Mouse (Mus musculus): Measurements from ENCODE around the gene Adamts2. TPM values are rescaled to one million over a fixed set of nuclear protein-coding genes. Genes with fewer than 3 reads are reported as not detected.

Adamts2 gene
- polyA plus RNA-seq, 1 experiment from 2014 or later: 3.4 TPM

DNA sequence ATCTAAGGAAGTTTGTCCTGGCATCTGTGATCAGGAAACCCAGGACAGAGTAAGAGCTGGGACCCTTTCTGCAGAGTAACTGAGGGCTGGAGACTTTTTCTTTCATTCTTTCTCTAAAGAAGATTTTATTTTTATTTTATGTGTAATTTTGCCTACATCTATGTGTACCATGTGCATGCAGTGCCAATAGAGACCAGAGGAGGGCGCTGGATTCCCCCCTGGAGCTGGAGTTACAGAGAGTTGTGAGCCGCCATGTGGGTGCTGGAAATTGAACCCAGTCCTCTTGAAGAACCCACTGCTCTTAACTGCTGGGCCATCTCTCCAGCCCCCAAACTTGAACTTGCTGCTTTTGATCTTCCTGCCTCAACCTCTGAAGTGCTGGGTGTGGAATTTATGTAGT lies 2.7 kb upstream of the Adamts2 start:
- no peak overlapping the region for H3K4me3 ChIP-seq
- H3K9me3 ChIP-seq: no peaks in the 10 kb centered on the region
- H3K36me3 ChIP-seq: no peaks in the 10 kb centered on the region
- H3K4me1 ChIP-seq (replicated peaks): peaks cover 22% of the 10 kb centered on the region
- H3K27ac ChIP-seq: no peak overlapping the region
- H3K4me2 ChIP-seq: no peak overlapping the region
- 60% methylated on average over 2 of the region's 2 CpGs for WGBS
- peaks cover 55% of the 10 kb centered on the region for H3K27me3 ChIP-seq
- ATAC-seq (ENCODE audit: low FRiP score): no peak
- no peak overlapping the region for H3K9ac ChIP-seq

DNA sequence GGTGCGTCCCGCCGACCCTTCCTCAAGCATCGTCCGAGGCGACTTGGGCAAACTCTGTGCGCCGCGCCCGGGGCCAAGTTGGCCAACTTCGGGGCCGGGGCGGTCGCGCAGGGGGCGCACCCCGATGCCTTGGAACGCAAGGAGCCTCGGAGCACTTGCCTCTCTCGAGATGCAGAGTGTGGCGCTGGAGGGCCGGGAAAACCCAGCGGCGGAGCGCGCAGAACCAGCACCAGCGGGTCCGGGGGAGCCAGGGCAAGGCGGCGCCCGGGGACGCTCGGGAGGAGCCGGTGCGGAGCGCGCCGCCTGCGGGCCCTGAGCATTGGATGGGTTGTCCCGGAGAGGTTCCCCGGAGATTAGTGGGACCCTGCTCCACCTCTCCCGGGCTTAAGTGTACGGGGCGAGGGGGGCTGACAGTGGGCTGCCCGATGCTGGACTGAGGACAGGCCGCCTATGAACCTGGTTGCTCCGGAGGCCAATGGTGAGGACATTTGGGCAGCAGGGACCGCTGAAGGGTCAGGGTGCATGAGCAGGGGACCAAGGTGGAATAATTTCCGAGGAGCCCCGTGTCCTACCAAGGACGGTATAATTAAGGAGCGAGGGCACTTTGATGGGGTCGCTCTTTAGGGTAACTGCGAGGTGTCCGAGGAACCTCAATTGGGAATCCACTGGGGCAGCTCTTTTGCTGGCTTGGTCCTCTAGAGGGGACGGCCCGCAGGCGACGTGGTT lies 635 bp downstream of the Adamts2 start:
- ATAC-seq (ENCODE audit: low FRiP score): peak; percentile 49
- Histone ChIP-seq H3K4me1 (replicated peaks) (peaks cover 22% of the 10 kb centered on the region), H3K27me3 (peaks cover 84% of the 10 kb centered on the region), H3K4me2 (peak overlapping the region; percentile 99), H3K27ac (no peak overlapping the region), H3K9ac (peak overlapping the region; percentile 75), H3K9me3 (no peaks in the 10 kb centered on the region), H3K4me3 (peak overlapping the region; percentile 63), H3K36me3 (no peaks in the 10 kb centered on the region)
- under 1% methylated on average over 59 of the region's 59 CpGs for WGBS

DNA sequence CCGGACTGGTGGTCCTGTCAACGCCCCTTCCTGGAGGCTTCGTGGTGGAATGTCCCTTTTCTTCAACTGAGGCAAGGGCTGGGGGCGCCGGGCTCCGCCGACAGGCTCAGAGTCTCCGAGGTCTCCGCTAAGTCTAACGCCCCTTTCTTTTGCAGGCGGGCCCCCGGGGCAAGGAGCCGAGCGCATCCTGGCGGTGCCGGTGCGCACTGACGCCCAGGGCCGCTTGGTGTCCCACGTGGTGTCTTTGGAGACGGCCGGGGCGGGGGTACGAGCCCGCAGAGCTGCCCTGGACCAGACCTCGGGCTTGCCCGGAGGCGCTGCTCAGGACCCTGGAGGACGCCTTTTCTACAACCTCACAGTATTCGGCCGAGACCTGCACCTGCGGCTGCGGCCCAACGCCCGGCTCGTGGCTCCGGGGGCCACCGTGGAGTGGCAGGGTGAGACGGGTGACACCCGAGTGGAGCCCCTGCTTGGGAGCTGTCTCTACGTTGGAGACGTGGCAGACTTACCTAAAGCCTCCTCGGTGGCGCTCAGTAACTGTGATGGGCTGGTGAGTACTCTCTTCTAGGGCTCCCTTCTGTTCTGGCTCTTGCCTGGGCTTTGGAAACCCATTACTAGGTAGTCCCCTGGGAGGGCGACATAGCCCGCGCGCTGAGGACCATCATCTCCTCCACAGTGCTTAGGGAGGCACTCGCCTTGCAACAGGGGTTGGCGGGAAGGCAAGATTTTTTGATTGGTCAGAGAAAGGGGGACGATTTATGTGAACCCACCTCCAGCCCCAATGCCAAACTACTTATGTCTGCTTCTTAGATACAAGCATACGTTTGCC lies 1.4 kb downstream of the Adamts2 start:
- 1% methylated on average over 52 of the region's 52 CpGs for WGBS
- Histone ChIP-seq H3K4me2 (peak overlapping the region; percentile 99), H3K4me3 (peak overlapping the region; percentile 63), H3K27me3 (peaks cover 84% of the 10 kb centered on the region), H3K9me3 (no peaks in the 10 kb centered on the region), H3K36me3 (no peaks in the 10 kb centered on the region), H3K9ac (peak overlapping the region; percentile 75), H3K4me1 (replicated peaks) (peaks cover 22% of the 10 kb centered on the region), H3K27ac (no peak overlapping the region)
- ATAC-seq (ENCODE audit: low FRiP score): peak; percentile 47

DNA sequence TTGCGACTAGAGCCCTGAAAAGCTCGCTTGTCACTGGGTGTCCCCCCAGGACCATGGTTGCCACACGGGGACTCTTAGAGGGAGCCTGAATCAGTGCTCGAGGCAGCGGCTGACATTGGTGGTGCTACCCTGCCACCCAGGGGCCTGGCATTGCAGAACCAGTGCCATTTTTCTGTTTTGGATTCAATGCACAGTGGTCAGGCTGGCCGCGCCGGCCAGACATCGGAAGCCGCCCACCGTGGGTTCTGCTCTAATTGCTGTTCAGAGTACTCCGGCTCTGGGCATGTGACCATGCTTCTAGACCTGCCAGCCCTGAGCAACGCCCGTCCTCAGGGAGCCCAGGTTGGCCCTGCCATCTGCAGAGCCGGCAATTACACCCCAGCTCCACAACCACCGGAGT lies 2.5 kb downstream of the Adamts2 start:
- Histone ChIP-seq H3K4me2 (peak overlapping the region; percentile 99; the same call in 1 of the 2 replicates), H3K9me3 (no peaks in the 10 kb centered on the region), H3K4me3 (no peak overlapping the region; the same call in 1 of the 2 replicates), H3K4me1 (replicated peaks) (peaks cover 22% of the 10 kb centered on the region), H3K36me3 (no peaks in the 10 kb centered on the region), H3K9ac (no peak overlapping the region), H3K27ac (no peak overlapping the region), H3K27me3 (peaks cover 76% of the 10 kb centered on the region)
- no peak for ATAC-seq (ENCODE audit: low FRiP score)
- WGBS: 69% methylated on average over 16 of the region's 16 CpGs

DNA sequence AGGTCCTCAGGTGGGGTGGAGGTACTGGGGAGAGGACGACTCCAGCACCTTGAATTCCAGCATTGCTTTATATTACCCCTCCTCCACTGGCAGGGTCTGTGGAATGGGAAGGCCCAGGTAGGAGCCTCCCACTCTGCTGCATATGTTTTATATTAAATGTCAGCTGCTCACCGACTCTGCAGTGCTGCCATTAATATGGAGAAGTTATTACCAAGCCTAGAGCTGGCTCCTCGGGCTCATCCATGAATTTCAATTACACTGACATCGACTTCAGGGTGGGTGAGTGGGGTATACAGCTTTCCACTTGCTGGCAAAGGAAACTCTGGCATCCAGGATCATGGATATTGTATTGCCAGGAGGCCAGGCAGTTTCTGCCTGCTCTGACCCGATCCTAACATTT lies 9.3 kb downstream of the Adamts2 start:
- Histone ChIP-seq H3K4me2 (no peak overlapping the region), H3K27me3 (peaks cover 10% of the 10 kb centered on the region; the same call in 1 of the 2 replicates), H3K4me1 (replicated peaks) (peaks cover 10% of the 10 kb centered on the region), H3K9me3 (no peaks in the 10 kb centered on the region), H3K36me3 (no peaks in the 10 kb centered on the region), H3K4me3 (no peak overlapping the region), H3K9ac (no peak overlapping the region), H3K27ac (no peak overlapping the region)
- peak; percentile 66; the same call in 1 of the 2 replicates for ATAC-seq (ENCODE audit: low FRiP score)
- 49% methylated on average over 5 of the region's 5 CpGs for WGBS

DNA sequence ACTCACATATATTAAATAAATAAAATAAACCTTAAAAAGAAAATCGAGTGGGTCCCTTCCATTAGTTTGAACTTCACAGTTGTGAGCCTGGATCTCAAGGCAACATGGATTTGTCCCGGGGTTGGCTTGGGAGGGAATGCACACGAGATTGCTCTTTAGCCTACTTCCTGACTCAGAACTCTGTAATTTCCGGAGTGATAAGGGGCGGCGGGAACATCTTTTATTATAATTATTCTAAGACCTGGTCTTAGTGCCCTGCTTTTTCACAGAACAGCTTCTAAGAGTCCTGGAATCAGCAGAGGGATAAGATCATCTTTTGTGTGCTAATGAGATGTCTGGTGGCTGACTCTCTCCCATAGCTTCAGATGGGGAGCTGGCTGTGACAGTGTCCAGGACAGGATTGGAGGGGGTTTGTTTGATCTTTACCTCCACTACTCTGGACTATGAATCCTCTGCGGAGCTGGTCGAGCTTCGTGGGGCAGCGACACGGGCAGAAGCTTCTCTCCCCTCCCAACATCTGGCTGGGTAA lies 15.2 kb downstream of the Adamts2 start:
- Histone ChIP-seq H3K9ac (no peak overlapping the region), H3K36me3 (no peaks in the 10 kb centered on the region), H3K27ac (no peak overlapping the region), H3K4me2 (no peak overlapping the region), H3K9me3 (no peaks in the 10 kb centered on the region), H3K27me3 (no peaks in the 10 kb centered on the region), H3K4me1 (replicated peaks) (peaks cover 2% of the 10 kb centered on the region; the same call in 1 of the 2 replicates), H3K4me3 (no peak overlapping the region)
- no peak for ATAC-seq (ENCODE audit: low FRiP score)
- 91% methylated on average over 11 of the region's 11 CpGs for WGBS

DNA sequence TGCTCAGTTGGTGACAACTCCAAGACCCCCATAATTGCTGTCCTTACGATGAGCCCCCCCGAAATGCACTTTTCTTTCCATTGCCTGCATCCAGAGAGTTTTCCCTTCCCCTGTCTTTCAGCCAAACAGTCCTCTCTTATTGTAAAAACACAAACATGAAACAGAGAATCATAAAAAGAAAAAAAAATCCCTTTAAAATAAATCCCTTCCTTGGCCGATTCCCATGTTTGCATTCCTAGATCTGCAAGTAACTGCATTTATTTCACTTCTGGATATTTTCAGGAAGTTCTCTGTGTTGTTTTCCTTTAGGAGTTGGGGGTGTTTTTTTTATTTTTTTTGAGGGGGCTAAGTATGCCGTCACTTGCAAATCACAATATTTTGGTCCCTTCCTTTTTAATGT lies 19.0 kb downstream of the Adamts2 start:
- no peaks in the 10 kb centered on the region for H3K9me3 ChIP-seq
- no peaks in the 10 kb centered on the region for H3K36me3 ChIP-seq
- H3K9ac ChIP-seq: no peak overlapping the region
- H3K27ac ChIP-seq: no peak overlapping the region
- no peak for ATAC-seq (ENCODE audit: low FRiP score)
- H3K27me3 ChIP-seq: no peaks in the 10 kb centered on the region
- H3K4me2 ChIP-seq: no peak overlapping the region
- 87% methylated on average over 4 of the region's 4 CpGs for WGBS
- peaks cover 17% of the 10 kb centered on the region for H3K4me1 ChIP-seq (replicated peaks)
- H3K4me3 ChIP-seq: no peak overlapping the region

DNA sequence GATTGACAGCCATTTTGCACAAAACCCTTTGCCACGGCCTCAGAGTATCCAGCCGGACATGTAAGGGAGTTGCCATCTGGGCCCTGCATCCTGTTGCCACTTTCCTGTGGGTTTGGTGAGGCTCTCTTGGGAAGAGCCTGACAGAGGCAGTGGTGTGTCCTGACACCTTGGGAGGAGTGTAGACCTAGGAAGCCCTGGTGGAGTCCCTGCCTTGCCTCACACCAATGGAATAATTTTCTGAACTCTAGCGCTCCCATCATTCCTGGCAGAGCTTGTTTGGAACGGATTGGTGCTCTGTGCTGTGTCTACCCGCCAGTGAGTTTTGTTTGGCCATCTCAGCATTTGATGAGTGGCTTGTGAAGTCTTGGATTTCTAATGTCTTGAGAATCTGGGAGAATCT lies 19.5 kb downstream of the Adamts2 start:
- Histone ChIP-seq H3K27me3 (no peaks in the 10 kb centered on the region), H3K9me3 (no peaks in the 10 kb centered on the region), H3K4me3 (no peak overlapping the region), H3K4me2 (no peak overlapping the region), H3K36me3 (no peaks in the 10 kb centered on the region), H3K27ac (no peak overlapping the region), H3K9ac (no peak overlapping the region), H3K4me1 (replicated peaks) (peaks cover 17% of the 10 kb centered on the region)
- no peak for ATAC-seq (ENCODE audit: low FRiP score)
- 83% methylated on average over 5 of the region's 5 CpGs for WGBS

DNA sequence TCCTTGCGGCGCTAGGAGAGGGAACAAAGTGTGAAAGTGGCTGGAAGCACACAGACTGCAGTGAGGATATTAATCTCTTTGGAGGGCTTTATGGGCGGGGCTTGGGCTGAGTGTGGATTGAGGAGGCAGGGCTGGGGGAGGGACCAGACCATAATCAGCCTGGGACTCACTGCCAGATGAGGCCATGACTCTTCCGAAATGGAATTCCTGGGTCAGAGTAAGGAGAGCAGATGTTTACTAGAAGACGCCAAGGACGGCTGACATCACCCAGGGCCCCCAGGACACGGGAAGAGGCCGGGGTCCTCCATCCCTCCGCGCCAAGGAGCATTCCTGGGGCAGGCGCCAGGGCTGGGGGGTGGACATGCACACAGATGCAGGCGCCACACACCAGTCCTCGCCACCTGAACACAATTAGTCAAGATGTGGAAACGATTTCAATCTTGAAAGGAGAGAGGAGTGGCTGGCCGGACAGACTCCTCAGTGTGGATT lies 20.4 kb downstream of the Adamts2 start:
- Histone ChIP-seq H3K27me3 (no peaks in the 10 kb centered on the region), H3K4me1 (replicated peaks) (peaks cover 17% of the 10 kb centered on the region), H3K27ac (no peak overlapping the region), H3K4me3 (no peak overlapping the region), H3K9me3 (no peaks in the 10 kb centered on the region), H3K4me2 (no peak overlapping the region), H3K36me3 (no peaks in the 10 kb centered on the region), H3K9ac (no peak overlapping the region)
- ATAC-seq (ENCODE audit: low FRiP score): no peak
- 47% methylated on average over 15 of the region's 15 CpGs for WGBS

DNA sequence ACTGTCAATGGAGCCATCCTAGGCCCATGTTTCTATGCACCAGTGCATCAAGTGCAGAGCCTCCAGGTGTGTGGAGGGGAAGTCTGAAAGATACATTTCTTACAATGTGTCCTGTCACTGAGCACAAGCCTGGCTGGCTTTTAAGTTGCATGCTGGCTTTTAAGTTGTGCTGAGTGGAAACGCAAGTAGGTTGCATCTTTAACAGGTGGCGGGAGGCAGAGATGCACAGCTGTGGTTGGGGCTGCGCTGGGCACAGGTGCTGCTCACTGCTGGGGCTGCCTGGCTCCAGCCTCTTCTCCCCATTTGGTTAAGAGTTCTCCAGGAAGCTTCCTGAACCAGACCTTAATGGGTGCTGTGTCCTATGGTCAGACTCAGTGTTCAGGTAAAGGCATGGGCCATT lies 21.9 kb downstream of the Adamts2 start:
- no peak for ATAC-seq (ENCODE audit: low FRiP score)
- Histone ChIP-seq H3K27me3 (no peaks in the 10 kb centered on the region), H3K36me3 (no peaks in the 10 kb centered on the region), H3K4me2 (no peak overlapping the region), H3K27ac (no peak overlapping the region), H3K4me1 (replicated peaks) (peaks cover 17% of the 10 kb centered on the region), H3K9ac (no peak overlapping the region), H3K4me3 (no peak overlapping the region), H3K9me3 (no peaks in the 10 kb centered on the region)
- 94% methylated on average over 3 of the region's 3 CpGs for whole genome bisulfite sequencing

DNA sequence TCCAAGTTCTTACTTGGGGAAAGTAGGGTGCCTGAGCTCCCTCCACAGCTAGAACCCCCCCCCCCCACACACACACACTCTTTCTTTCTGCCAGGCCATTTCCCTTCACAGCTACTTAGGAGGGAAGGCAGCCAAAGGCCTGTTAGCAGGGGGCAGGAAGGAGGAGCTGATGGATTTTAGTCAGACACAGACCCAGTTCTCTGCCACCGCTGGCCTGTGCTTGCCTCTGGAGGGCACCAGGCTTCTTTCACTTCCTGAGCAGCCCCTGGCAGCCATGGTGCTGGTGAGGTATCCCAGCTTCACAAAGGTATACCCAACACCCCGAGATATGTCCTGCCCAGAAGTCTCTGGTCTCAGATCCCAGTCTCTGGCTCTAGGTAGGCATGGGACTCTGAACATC lies 22.4 kb downstream of the Adamts2 start:
- no peaks in the 10 kb centered on the region for H3K27me3 ChIP-seq
- peaks cover 20% of the 10 kb centered on the region for H3K4me1 ChIP-seq (replicated peaks)
- no peaks in the 10 kb centered on the region for H3K36me3 ChIP-seq
- H3K27ac ChIP-seq: no peak overlapping the region
- H3K9ac ChIP-seq: no peak overlapping the region
- no peak for ATAC-seq (ENCODE audit: low FRiP score)
- H3K4me3 ChIP-seq: no peak overlapping the region
- no peak overlapping the region for H3K4me2 ChIP-seq
- 54% methylated on average over 2 of the region's 2 CpGs for WGBS
- H3K9me3 ChIP-seq: no peaks in the 10 kb centered on the region

DNA sequence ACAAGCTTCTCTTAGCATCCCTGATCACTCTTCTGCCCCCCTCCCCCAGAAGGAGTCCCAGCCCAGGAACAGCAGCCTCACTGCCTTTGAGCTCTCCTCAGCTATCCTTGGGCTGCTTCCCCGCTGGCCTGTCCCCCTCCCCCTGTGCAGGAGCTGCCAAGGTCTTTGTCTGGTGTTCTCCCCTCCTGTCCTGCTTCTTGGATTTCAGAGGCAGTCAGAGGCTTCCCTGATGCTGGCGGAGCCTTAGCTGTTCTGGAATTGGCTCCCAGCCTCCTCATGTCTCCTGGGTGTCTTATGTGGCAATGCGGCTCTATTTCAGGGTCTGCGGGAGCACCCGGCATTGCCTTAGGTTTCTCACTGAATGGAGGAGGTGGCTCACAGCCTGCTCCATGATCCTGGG lies 22.8 kb downstream of the Adamts2 start:
- H3K9me3 ChIP-seq: no peaks in the 10 kb centered on the region
- H3K4me2 ChIP-seq: no peak overlapping the region
- no peak for ATAC-seq (ENCODE audit: low FRiP score)
- peaks cover 24% of the 10 kb centered on the region for H3K4me1 ChIP-seq (replicated peaks)
- no peak overlapping the region for H3K9ac ChIP-seq
- H3K4me3 ChIP-seq: no peak overlapping the region
- H3K27ac ChIP-seq: no peak overlapping the region
- H3K36me3 ChIP-seq: no peaks in the 10 kb centered on the region
- H3K27me3 ChIP-seq: no peaks in the 10 kb centered on the region
- 60% methylated on average over 5 of the region's 5 CpGs for WGBS

Measured in hindbrain, embryonic 13.5 days (tissue).